Mouse (Mus musculus): ENCODE results near the gene Cldn1.

DNA sequence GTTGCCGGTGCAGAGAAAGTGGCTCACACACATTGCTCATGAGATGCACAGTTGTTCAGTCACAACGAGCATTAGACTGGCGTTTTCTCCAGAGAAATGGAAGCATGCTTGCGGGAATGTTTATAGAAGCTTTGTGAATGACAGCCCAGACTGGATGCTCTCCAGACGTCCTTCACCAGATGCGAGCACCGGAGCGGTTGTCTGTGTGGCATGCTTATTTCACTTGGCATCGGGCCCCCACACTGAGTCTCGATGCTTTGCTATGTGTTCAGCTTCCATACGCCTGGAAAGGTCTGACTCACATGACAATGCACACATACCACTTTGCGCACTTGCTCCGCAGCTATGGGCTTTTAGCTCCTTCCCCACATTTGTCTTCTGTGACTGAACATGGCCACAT lies 56.8 kb downstream of the Cldn1 start:
- TF ChIP-seq POLR2A (IDR thresholded peaks at IDR 0.05; ENCODE audit: low read depth, low read length): no peak
- TF ChIP-seq CTCF (conservative IDR thresholded peaks at IDR 0.05; ENCODE audit: insufficient read depth, insufficient read length, low read depth, low read length): no peak

Measured in kidney, adult 2 months (tissue).